Mouse (Mus musculus): ENCODE results near the gene Gm5741.

The Gm5741 gene

GRCm38 (mm10) chr8:85032622-85033311 is 35.0 kb downstream of the Gm5741 start:
- in situ Hi-C loops (cut with MboI; ENCODE audit: low sequenced_read_pairs): no loop called here

- in situ Hi-C loops (cut with MboI; ENCODE audit: low sequenced_read_pairs): no loop called here
Measured at GRCm38 (mm10) chr8:85029271-85029670, 38.5 kb downstream of the Gm5741 start.

GRCm38 (mm10) chr8:85027922-85028321 is 39.9 kb downstream of the Gm5741 start:
- in situ Hi-C loops (cut with MboI; ENCODE audit: low sequenced_read_pairs): no loop called here

GRCm38 (mm10) chr8:85027516-85027855 is 40.3 kb downstream of the Gm5741 start:
- in situ Hi-C loops (cut with MboI; ENCODE audit: low sequenced_read_pairs): no loop called here

- in situ Hi-C loops (cut with MboI; ENCODE audit: low sequenced_read_pairs): no loop called here
Measured at GRCm38 (mm10) chr8:85026670-85027515, 40.9 kb downstream of the Gm5741 start, which contains the start of gene Trir. Trir (plus strand) TSS chr8:85026823.

- in situ Hi-C loops (cut with MboI; ENCODE audit: low sequenced_read_pairs): no loop called here
Measured at GRCm38 (mm10) chr8:85025098-85025932, 42.5 kb downstream of the Gm5741 start, which contains the start of gene Asna1. Asna1 (minus strand) TSS chr8:85025281.

- in situ Hi-C loops (cut with MboI; ENCODE audit: low sequenced_read_pairs): no loop called here
Measured at GRCm38 (mm10) chr8:85023846-85024245, 43.9 kb downstream of the Gm5741 start.

GRCm38 (mm10) chr8:85021514-85022055 is 46.2 kb downstream of the Gm5741 start:
- in situ Hi-C loops (cut with MboI; ENCODE audit: low sequenced_read_pairs): no loop called here
